Mouse (Mus musculus): ENCODE measurements at regions not wholly inside any gene's neighbourhood (a gene's known extent, or its start where the extent isn't known, plus 50 kb on each side); places are given as distances from the start of the nearest gene placed in this dataset.

DNA sequence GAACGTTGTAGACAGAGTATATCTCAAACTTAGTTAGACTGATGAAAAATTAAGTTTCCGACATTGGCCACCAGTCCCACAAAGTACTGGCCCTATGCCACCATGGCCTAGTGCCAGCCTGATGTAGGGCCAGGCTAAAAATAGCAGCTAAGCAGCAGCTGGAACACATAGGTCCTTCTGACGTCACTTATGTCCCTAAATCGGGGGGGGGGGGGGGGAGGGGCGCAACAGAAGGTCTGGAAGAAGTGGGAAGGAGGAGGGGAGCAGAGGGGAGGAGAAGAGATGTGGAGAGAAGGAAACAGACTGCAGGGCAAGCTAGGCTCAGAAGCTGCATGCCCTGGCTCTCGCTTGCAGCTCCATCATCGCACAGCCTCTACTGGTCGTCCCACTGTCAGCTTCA is 164.7 kb upstream of the Smim15 start:
- DNase-seq (ENCODE audit: low spot score in 2 of 2): no peak

DNA sequence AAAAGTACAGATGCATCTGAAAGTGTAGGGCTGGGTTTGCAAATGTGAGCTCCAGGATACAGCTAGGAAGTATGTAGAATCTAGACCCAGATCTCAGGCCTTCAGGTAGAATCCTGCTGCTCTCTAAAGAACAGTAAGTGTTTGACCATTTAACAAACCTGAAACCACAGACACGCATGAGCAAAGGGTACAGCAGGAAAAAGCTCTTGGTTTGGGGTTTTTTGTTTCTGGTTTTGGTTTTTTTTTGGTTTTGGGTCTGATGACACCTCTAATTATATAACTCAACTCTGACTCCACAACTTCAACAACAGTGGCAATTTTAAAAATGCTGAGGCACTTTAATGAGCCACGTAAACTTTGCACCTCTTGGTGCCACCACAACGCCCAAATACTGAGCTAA is 165.3 kb upstream of the Smim15 start:
- no peak for DNase-seq (ENCODE audit: low spot score in 2 of 2)

DNA sequence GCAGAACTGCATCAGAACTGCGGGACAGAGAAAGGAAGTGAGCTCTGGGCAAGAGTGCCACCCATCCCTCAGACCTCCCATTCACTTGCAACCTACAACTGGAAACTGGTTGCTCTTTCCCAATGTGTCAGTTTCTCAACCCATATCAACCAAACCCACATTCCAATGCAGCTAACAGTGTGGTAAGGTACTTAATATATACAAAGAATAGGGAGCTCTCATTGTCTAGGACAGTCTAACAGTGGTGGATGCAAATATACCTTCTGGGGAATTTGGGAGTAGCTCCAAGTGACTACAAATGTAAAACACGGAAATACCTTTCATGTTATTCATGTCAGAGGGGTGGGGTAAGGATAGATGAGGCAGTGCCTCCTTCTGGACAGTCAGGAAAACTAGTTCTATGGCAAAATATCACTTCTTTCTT is 171.0 kb upstream of the Smim15 start:
- DNase-seq (ENCODE audit: low spot score in 2 of 2): no peak

DNA sequence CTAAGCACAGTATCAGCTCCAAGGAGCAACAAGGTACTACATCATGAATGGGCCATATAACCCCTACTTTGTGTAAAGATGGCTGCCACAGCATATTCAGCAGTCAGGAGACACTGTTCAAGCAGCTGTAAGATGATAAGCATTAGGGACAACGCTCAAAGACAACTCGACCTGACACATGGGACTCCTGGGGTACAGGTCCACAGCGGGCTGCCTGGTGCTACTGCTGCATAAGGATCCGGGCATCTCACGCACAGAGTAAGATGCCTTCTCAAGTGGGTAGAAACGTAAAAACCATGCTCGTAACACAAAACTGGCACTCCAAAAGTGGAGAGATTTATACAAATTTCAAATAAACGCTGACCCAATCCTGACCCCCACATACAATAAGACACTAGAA is 171.7 kb upstream of the Smim15 start:
- DNase-seq (ENCODE audit: low spot score in 2 of 2): no peak

DNA sequence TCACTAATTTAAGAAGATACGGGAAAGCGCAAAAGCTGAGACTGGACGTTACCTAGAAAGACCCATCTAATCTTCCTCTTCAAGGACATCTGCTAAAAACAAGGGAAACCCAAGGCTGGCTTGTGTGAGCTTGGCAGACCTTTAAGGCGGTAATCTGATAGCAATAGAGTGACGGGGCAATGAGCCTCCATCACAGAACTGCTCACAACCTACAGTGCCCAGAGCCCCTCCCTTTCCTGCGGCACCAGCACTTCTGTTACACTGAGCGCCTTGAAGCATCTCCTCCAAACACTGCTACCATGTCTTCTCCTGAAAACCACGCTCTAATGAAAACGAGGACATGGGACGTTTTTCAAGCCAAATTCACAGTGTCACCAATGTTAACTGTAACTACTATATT is 172.1 kb upstream of the Smim15 start:
- DNase-seq (ENCODE audit: low spot score in 2 of 2): no peak

DNA sequence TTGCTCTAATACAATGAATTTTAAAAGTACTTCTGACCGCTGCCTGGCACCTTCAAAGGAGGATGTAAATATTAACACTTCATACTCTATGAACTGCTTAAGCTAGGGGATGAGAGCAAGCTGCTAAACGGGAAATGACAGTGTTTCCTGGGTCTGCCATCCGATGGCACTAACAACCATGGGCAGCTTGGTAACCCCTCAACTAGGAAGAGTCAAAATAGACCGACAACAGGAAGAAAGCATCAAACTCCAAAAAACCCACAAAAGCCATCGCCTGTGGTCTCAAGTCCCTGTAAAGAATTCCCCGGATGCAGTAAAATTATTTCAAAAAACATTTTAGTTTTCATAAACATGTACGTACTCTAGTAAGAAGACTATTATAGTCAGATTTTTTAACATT is 175.3 kb upstream of the Smim15 start:
- no peak for DNase-seq (ENCODE audit: low spot score in 2 of 2)

DNA sequence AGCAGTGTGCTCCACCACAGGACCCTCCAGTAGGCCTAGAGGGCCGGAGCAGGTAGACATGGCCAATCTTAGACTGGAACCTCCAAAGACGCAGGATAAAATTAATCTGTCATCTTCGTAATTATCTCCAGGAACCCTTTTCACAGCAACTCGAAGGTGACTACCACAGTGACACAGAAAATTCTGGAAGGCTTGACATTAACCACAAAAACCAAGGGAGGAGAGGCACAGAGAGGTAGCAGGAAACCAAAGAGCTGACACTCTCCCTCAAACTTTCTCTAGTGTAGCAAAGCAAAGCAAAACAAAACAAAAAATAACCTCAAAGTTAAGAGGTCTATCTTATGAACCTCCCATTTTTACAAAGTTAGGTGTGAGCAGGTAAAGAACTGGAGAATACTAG is 177.4 kb upstream of the Smim15 start:
- DNase-seq (ENCODE audit: low spot score in 2 of 2): no peak

DNA sequence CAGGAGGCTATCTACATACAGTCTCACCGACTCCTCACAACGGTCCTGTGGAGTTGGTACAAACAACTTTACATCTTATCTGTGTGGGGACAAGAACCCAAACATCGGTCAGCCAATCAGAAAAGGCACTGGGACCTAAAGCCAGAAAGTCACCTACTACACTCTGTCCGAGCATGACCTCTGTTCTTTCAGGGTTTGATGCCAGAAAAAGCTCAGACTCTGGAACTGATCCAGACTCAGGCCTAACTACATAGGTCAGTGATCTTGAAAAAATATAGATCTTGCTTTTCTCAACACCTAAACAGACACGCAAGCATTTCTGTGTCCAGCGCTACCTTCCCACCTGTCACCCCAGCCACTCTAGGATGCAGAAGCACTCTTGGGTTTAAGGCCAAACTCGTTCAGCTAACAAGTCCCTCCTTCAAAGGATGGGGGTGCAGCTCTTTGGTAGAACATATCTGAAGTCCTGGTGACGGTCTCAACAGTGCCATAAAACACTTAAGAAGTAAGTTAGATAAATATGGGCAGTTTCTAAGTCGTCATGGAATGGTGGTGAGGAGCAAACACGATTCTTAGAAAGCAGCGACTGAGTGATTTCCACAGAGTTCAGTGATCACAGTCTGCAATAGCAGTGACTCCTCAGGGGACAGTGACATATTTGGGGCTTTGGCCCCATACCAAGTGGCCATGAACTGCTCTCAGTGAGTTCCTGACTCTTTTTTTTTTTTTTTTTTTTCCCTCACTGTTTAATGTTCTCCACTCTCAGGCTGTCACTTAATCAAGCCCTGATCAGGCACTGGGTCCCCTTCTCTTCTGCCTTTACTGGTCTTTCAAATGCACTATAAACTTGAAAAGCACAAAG is 181.2 kb upstream of the Smim15 start:
- no peak for DNase-seq (ENCODE audit: low spot score in 2 of 2)

DNA sequence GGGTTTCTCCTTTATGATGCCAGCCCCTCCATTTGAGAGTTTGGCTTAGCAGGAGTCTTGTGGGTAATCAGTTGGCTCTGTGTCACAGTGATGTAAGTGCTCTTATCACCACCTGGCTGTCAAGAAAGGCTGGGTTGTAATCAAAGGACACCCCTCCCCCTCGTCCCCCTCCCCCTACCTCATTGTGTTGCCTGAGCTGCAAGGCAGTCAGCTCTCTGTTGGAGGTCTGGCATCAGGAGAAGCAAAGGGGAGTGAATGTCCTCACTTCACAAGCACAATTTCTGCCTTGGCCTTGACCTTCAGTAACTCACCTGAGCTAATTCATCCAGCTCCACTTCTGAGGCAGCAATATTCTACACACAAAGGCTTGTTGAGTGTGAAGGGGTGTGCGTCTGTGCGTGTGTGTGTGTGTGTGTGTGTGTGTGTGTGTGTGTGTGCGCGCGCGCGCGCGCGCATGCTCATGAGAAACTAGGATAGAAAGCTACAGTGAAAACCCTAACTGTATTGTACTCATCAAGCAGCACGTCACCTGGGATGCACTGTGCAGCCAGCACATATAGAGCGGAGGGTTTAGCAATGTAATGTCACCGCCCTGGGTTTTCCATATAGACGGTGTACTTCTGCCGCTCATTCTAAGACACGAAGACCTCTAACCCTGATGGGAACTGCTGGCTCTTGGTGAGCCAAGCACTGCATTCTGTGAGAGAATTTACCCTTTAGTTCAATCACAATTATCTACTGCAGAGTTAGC is 182.7 kb upstream of the Smim15 start:
- DNase-seq (ENCODE audit: low spot score in 2 of 2): no peak

DNA sequence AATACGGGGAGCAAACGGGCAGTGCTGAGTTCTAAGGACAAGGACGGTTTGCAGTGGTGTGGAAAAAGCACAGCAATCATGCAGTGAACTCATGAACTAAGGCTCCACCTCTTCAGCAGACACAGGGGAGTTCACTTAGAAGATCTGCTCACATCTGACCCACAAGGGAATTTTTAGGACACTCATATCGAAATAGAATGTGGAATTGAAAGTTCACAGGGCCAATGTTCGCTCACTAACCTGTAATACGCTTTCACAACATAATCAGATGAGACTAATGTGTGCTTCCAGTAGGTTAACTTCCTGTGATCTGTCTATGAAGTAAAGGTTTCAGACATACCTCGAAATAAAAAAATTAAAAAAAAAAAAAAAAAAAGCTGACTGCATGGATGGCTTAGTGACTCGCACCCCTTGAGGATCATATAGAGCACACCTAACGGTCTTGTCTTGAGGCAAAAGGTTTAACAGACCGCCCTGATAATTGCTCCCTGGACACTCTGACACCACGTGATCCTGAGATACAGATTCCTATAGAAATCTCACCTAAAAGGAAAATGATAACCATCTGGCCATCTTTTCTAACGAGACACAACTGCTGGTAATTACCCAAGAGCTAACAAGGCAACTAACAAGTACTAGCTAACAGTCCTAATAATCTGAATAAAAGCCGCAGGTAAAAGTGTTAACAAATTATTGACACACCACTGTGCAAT is 187.0 kb upstream of the Smim15 start:
- DNase-seq (ENCODE audit: low spot score in 2 of 2): no peak

DNA sequence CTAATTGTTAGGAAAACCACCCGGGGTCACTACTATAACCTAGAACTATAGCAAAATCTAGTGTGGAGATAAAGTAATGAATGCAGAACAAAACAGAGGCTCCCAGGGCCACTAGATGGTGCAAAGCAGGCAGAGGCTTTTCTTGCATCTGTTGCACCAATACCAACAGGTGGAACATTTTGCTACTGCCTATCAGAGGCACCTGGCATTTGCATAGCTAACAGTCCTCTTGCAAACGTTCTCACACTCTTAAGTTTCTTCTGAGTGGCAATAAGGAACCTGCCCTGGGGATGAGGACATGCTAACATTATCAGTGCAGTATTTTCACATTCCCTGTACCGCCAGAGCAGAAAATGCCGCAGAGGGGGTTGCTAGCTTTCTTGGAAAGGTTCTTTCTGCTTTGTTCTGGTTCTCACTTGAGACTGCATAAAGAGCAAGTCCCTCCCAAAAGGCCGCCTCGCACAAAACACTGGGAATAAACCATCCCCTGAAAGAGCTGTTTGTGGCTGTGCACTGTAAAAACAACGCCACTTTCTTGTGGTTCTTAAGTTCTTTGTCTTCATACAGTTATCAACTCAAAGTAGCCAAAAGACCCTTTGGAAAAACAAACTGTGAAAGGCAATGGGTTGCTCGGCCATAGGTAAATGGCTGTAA is 193.2 kb upstream of the Smim15 start:
- DNase-seq (ENCODE audit: low spot score in 2 of 2): no peak

DNA sequence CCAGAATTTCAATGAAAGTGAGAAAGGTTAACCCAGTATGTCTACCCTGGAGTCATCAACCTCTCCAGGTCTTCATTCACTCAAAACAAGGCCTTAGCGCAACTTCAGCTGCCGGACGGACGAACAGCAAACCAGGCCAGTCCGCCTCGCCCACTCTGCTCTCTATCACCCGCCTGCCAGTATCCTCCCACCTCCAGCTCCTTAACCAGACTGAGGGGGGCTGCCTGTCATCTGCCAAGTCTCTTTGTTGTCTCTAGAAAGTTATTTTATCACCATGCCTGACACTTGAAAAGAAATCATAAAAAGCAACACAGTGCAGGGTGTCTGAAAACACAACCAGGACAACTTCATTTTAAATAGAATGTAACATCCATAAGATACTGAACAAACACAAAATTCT is 195.4 kb upstream of the Smim15 start:
- no peak for DNase-seq (ENCODE audit: low spot score in 2 of 2)

DNA sequence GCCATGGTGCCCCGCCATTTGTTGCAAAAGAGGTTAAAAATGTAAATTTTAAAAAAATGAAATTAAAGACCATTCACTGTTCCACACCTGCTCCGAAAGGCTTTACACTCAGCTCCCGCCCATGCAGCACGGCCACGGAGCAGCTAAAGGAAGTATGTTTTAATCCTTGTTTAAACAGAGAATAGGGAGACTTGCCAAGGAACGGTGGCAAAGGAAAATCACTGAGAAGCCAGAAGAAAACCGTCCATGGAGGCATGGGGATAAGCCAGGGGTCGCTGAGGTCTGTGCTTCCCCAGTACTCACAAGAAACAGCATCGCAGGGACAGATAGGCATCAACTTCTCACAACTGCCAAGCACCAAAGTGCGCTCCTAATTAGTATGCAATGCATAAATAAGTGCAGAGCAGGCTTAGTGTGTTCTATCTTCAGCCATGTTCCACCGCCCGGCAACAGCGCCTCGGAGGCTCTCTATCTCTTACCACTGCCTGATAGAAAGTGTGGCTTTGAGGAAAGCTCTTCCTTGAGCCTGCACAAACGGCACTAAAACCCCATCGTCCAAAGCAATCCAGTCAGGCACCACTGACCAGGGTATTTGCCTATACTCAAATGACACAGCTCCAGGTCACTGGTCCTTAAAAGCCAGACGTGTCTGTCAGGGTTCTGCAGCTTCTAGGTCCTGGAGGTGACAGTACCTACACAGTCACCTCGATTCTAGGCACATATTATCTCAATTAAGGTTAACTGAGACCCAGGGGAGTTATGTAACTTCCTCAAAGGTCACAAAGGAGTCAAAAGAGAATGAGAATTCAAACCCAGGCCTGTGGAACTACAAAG is 196.8 kb upstream of the Smim15 start:
- no peak for DNase-seq (ENCODE audit: low spot score in 2 of 2)

DNA sequence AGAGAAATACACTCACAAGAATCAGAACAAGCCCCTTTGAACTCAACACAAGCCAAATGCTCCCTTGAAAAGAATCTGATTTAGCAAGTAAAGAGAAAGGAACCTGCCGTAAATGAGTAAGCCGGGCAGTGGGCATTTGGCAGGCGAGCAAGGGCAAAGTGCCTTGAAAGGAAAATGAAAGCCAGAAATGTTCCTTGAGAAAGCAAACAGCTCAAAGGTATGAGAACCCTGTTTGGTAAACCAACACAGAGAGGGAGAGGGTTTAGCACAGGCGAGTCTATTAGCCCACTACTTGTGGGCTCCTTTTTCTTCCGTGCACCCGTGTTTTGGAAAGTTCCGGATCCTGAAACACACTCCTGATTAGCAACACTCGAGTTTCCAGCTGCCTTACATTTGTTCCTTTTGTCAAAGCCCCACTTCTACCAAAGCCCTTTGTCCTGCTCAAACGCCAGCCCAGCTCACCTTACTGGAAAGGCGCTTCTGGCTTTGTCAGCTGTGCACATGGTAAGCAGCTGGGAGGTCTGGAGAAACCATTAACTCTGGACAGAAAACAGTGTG is 197.5 kb upstream of the Smim15 start:
- no peak for DNase-seq (ENCODE audit: low spot score in 2 of 2)

DNA sequence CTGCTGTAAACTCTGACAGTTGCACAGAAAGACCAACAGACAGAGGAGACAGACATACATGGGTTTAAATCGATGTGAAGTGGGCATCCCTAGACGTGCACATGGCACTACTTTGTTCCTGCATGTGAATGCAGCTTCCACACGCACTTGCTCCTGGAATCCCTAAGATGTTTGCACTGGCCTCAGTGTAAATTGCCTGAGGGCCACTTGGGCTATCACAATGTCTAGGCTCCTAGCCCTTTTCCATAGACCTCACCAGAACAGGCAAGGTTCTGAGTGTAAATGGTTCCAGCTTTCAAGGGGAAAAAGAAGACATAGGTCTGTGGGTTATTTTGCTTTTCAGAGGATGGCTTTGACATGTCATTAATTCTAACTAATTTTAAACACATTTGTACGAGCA is 198.4 kb upstream of the Smim15 start:
- no peak for DNase-seq (ENCODE audit: low spot score in 2 of 2)

DNA sequence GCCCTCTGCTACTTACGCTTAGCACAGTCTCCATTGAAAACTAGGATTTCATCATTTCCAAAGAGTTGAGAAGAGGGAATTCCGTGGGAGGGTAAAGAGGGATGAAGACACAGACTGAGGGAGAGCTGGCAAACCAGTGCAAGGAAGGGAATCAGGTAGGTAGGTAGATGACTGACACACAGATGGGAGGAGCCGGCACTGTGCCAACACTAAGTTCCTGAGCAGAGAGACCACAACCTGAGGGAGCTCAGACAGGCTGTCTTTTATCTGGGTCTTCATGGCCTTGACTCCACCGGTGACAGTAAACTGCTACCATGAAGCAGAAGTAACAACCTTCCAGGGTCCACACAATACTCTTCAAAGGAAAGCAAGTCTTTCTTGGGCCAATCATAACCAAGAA is 200.2 kb upstream of the Smim15 start:
- no peak for DNase-seq (ENCODE audit: low spot score in 2 of 2)

DNA sequence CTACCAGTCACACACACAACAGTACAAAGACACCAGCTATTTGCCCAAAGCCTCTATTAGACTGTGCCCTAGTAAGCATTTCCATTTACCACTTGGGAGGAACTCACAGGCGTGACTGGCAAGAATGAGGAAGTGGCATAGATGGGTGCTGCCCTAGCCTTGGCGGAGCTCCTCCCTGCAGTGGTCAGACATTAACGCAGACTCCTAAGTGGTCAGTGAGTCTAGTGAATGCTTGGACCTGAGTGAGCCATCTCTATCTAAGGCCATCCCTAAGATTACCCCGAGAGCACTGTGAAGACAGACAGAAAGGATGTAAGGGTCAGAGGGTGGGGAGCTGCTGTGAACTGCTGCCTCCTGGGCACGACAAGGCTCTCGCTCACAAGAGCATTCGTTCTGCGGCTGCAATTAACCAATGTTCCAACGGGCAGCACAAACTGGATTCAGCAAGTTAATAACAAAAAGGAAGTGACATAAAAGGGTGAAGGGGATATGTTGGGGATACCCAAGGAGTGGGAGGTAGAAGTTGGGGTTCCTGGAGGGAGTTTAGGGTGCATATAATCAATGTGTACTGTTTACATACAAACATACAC is 206.0 kb upstream of the Smim15 start:
- DNase-seq (ENCODE audit: low spot score in 2 of 2): no peak

DNA sequence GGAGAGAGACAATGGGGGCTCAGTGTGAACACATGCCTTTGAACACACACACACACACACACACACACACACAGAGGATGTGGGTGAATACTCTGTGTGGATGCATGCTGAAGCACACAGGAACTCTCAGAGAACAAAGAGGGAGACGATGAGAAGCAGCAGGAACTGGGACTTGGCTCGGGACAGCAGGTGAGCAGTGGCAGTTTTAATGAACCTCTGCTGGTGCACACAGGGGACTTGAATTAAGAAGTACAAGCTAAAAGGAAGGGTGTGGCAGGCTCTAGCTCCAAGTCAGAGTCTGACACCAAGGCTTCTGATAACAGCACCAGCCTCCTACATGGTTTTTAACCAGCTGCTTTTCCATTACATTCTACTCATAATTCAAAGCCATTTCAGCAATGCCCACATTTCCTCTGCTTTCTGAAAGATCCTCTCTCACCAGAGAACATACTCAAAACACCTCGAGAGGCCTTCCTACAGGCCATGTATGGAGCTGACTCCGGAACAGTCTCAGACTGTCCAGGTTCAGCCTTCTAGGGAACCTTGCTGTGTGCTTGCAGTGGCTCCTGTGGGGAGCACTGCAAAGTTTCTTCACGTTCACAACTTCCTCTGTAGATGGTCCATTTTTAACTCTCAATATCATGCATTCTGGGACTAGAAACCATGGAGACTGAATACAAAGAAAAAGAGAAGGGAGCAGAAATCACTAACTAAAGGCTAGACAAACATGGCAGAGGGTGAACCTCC is 206.9 kb upstream of the Smim15 start:
- no peak for DNase-seq (ENCODE audit: low spot score in 2 of 2)

DNA sequence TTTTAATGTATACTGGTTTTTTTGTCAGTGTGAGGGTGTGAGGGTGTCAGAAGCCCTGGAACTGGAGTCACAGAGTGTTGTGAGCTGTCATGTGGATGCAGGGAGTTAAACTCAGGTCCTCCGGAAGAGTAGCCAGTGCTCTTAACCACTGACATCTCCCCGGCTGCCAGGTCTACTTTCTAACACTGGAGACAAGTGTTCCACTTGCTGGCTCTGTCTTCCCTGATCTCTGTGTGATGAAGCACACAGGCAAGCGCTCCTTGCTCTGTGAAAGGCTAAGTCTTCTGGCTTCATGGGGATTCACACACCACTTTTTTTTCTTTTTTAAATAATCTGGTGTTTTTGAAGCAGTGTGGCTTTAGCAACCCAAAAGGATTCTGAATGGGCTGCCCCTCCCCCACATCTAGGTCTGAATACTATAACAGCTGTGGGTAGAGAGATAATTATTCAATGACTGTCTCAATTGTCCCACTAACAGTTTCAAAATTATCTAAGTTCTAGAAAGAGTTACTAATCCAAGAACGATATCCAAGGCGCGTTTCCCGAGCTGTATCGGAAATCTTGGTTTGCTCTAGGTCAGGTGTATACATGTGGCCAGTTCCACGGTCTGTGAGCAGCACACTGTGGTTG is 208.4 kb upstream of the Smim15 start:
- DNase-seq (ENCODE audit: low spot score in 2 of 2): no peak

Measured in frontal cortex, postnatal 14 days (tissue).